Mouse (Mus musculus) kidney, postnatal 0 days (tissue): ENCODE measurements at regions not wholly inside any gene's neighbourhood (a gene's known extent, or its start where the extent isn't known, plus 50 kb on each side); places are given as distances from the start of the nearest gene placed in this dataset.

Experiments used
- ATAC-seq: fragments of 200-750 bp; cut with Nextera tagmentation; replicated peaks from 2 replicates; pipeline ENCODE4 v1.8.0; 2017; ENCODE audit warnings: low read depth, moderate number of reproducible peaks, moderate TSS enrichment, moderate library complexity; ENCODE audit not compliant: low FRiP score
- DNase-seq: peaks from one replicate; pipeline ENCODE4 v3.0.0-alpha.2; 2016; ENCODE audit warnings: low spot score
- H3K27ac ChIP-seq: fragments of 300-500 bp; sonication (generic); 2 replicates; pipeline ENCODE4 v1.5.1; 2014; ENCODE audit warnings: mild to moderate bottlenecking
- H3K27me3 ChIP-seq: fragments of 300-500 bp; sonication (generic); 2 replicates; pipeline ENCODE4 v1.6.1; 2014; ENCODE audit warnings: low read length, mixed read lengths; ENCODE audit not compliant: insufficient read depth
- H3K36me3 ChIP-seq: fragments of 300-500 bp; sonication (generic); 2 replicates; pipeline ENCODE4 v1.6.1; 2014; ENCODE audit warnings: low read length, mixed read lengths; ENCODE audit not compliant: insufficient read depth
- H3K4me1 ChIP-seq: fragments of 300-500 bp; sonication (generic); replicated peaks from 2 replicates; pipeline ENCODE4 v1.6.1; 2014; ENCODE audit warnings: antibody characterized with exemption, low read length, mixed read lengths; ENCODE audit not compliant: insufficient read depth
- H3K4me2 ChIP-seq: fragments of 300-500 bp; sonication (generic); 2 replicates; pipeline ENCODE4 v1.6.1; 2014; ENCODE audit warnings: mild to moderate bottlenecking, low read length, moderate library complexity, mixed read lengths
- H3K4me3 ChIP-seq: fragments of 300-500 bp; sonication (generic); replicated peaks from 2 replicates; pipeline ENCODE4 v1.5.1; 2014; ENCODE audit warnings: low read depth, low read length
- H3K9ac ChIP-seq: fragments of 300-500 bp; sonication (generic); 2 replicates; pipeline ENCODE4 v1.6.1; 2014; ENCODE audit warnings: low read depth, low read length
- H3K9me3 ChIP-seq: fragments of 300-500 bp; sonication (generic); replicated peaks from 2 replicates; pipeline ENCODE4 v1.6.1; 2016; ENCODE audit warnings: low read length, inconsistent platforms, mixed read lengths
- CTCF ChIP-seq: IDR thresholded peaks from 2 replicates; pipeline ENCODE4 v1.5.1; 2016; ENCODE audit warnings: antibody characterized with exemption, low read depth, mild to moderate bottlenecking, moderate library complexity
- WGBS: fragments of 180-500 bp; shearing (Covaris S2); extraction: QIAGEN DNeasy Blood & Tissue Kit; methylation state at CpG from one replicate; pipeline ENCODE4 v1.1.7; 2014; 5-methylcytosine and 5-hydroxymethylcytosine counted together

- 53% methylated on average over 5 of the region's 5 CpGs for WGBS
These were observed 317.3 kb upstream of the 4933412E24Rik start for GRCm38 (mm10) chr15:60333573-60334306.

DNA sequence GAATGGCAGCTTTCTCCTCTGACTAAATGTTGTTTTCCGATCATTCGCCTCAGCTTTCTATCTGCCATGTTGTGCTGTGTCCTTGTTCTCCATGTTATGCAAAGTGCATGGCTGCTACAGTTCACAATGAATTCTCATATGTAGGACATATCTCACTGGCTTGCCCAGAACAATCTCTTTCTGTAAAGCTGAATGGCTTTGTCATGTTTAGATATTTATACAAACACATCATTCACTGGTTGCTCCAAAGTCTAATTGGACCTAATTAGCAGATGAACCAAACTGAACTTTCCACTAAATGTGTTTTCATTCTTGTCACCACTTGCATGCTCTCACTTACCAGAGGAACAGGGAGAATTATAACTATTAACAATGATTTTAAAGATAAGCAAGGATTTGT is 301.2 kb upstream of the 4933412E24Rik start:
- WGBS: 92% methylated on average over 2 of the region's 2 CpGs
- no peak for TF ChIP-seq CTCF
- Histone ChIP-seq H3K9ac (no peak overlapping the region), H3K27me3 (no peaks in the 10 kb centered on the region), H3K4me1 (no peaks in the 10 kb centered on the region), H3K4me3 (no peak overlapping the region), H3K9me3 (no peaks in the 10 kb centered on the region), H3K4me2 (no peak overlapping the region), H3K36me3 (no peaks in the 10 kb centered on the region), H3K27ac (no peak overlapping the region)
- DNase-seq (no peak), ATAC-seq (no peak)

More at GRCm38 (mm10) chr15:60333573-60334306, 317.3 kb upstream of the 4933412E24Rik start:
- H3K9ac ChIP-seq: no peak overlapping the region
- no peaks in the 10 kb centered on the region for H3K36me3 ChIP-seq
- ATAC-seq (no peak), DNase-seq (no peak)
- H3K4me3 ChIP-seq: no peak overlapping the region
- H3K9me3 ChIP-seq: no peaks in the 10 kb centered on the region
- no peaks in the 10 kb centered on the region for H3K27me3 ChIP-seq
- no peak for TF ChIP-seq CTCF
- no peak overlapping the region for H3K4me2 ChIP-seq
- H3K4me1 ChIP-seq: no peaks in the 10 kb centered on the region
- no peak overlapping the region for H3K27ac ChIP-seq

DNA sequence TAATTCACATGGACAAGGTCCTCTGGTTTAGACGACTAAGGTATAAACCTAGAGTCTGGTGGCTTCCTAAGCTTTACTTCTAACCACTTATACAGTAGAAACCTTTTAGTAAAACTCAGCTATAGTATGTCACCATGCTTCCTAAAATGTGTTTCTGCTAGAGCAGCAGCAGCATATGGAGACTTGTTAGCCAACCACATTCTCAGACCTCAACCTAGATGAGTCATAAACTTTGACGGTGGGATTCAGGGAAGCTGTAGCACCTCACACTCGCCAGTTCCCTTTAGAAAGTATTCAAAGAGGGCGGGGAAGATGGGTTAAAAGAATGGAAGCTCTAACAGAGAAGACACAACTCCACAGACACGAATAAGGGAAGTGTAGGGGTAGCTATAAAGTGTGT is 298.8 kb upstream of the 4933412E24Rik start:
- ATAC-seq (no peak), DNase-seq (no peak)
- H3K4me1 ChIP-seq: no peaks in the 10 kb centered on the region
- WGBS: 54% methylated on average over 5 of the region's 5 CpGs
- H3K27me3 ChIP-seq: no peaks in the 10 kb centered on the region
- no peaks in the 10 kb centered on the region for H3K36me3 ChIP-seq
- H3K27ac ChIP-seq: no peak overlapping the region
- no peak overlapping the region for H3K4me2 ChIP-seq
- H3K9me3 ChIP-seq: no peaks in the 10 kb centered on the region
- TF ChIP-seq CTCF: no peak
- no peak overlapping the region for H3K9ac ChIP-seq
- no peak overlapping the region for H3K4me3 ChIP-seq

GRCm38 (mm10) chr15:60309909-60310308 is 293.5 kb upstream of the 4933412E24Rik start:
- Histone ChIP-seq H3K4me1 (no peaks in the 10 kb centered on the region), H3K9ac (no peak overlapping the region), H3K36me3 (no peaks in the 10 kb centered on the region), H3K27ac (no peak overlapping the region), H3K9me3 (no peaks in the 10 kb centered on the region), H3K4me3 (no peak overlapping the region), H3K4me2 (no peak overlapping the region), H3K27me3 (no peaks in the 10 kb centered on the region)
- 67% methylated on average over 3 of the region's 3 CpGs for WGBS
- ATAC-seq (no peak), DNase-seq (no peak)
- TF ChIP-seq CTCF: no peak

- ATAC-seq (no peak), DNase-seq (no peak)
- no peaks in the 10 kb centered on the region for H3K4me1 ChIP-seq
- no peak overlapping the region for H3K27ac ChIP-seq
- H3K9me3 ChIP-seq: no peaks in the 10 kb centered on the region
- H3K9ac ChIP-seq: no peak overlapping the region
- H3K36me3 ChIP-seq: no peaks in the 10 kb centered on the region
- H3K4me2 ChIP-seq: no peak overlapping the region
- H3K4me3 ChIP-seq: no peak overlapping the region
- 77% methylated on average over 1 of the region's 1 CpGs for WGBS
- TF ChIP-seq CTCF: no peak
- no peaks in the 10 kb centered on the region for H3K27me3 ChIP-seq
These were observed 292.6 kb upstream of the 4933412E24Rik start for GRCm38 (mm10) chr15:60308968-60309367.

GRCm38 (mm10) chr15:60308126-60308525 is 291.7 kb upstream of the 4933412E24Rik start:
- no peak overlapping the region for H3K9ac ChIP-seq
- DNase-seq (no peak), ATAC-seq (no peak)

GRCm38 (mm10) chr15:60303501-60303900 is 287.1 kb upstream of the 4933412E24Rik start:
- 86% methylated on average over 4 of the region's 4 CpGs for WGBS
- TF ChIP-seq CTCF: no peak
- no peaks in the 10 kb centered on the region for H3K9me3 ChIP-seq
- no peaks in the 10 kb centered on the region for H3K36me3 ChIP-seq
- H3K4me3 ChIP-seq: no peak overlapping the region
- ATAC-seq (no peak), DNase-seq (no peak)
- no peaks in the 10 kb centered on the region for H3K27me3 ChIP-seq
- no peak overlapping the region for H3K4me2 ChIP-seq
- H3K27ac ChIP-seq: no peak overlapping the region
- no peak overlapping the region for H3K9ac ChIP-seq
- no peaks in the 10 kb centered on the region for H3K4me1 ChIP-seq

More at GRCm38 (mm10) chr15:60308126-60308525, 291.7 kb upstream of the 4933412E24Rik start:
- Histone ChIP-seq H3K4me1 (no peaks in the 10 kb centered on the region), H3K4me2 (no peak overlapping the region), H3K36me3 (no peaks in the 10 kb centered on the region), H3K4me3 (no peak overlapping the region), H3K27ac (no peak overlapping the region), H3K27me3 (no peaks in the 10 kb centered on the region), H3K9me3 (no peaks in the 10 kb centered on the region)
- 84% methylated on average over 2 of the region's 2 CpGs for WGBS
- TF ChIP-seq CTCF: no peak
